ENCODE assay signal across 8 mouse cellular contexts in genomic region chr2:180119439-180120291, GRCm38 (mm10). TPM values are rescaled to one million over a fixed set of nuclear protein-coding genes. Genes with fewer than 3 reads are reported as not detected.
DNase-seq lines count a peak whose midpoint lies in the region; ATAC-seq and TF ChIP-seq lines count a peak whose summit lies in the region.

No protein-coding gene starts in this region.

- no peaks in the 10 kb centered on the region for H3K27me3 ChIP-seq in kidney, embryonic 14.5 days (ENCODE audit: control insufficient read depth, insufficient read depth, low read length)
- H3K27me3 ChIP-seq in G1E (ENCODE audit: insufficient read depth, low read length): peaks cover 33% of the 10 kb centered on the region
- no peaks in the 10 kb centered on the region for H3K27me3 ChIP-seq in embryonic facial prominence, embryonic 14.5 days (replicated peaks; ENCODE audit: control insufficient read depth, insufficient read depth, low read length)
- H3K27me3 ChIP-seq in midbrain, embryonic 10.5 days (ENCODE audit: low read depth, poor library complexity, severe bottlenecking): no peaks in the 10 kb centered on the region; the same call in 1 of the 2 replicates

- no peaks in the 10 kb centered on the region; the same call in 1 of the 2 replicates for H3K36me3 ChIP-seq in kidney, embryonic 14.5 days (ENCODE audit: control insufficient read depth, insufficient read depth, low read length)
- peaks cover 25% of the 10 kb centered on the region for H3K36me3 ChIP-seq in G1E (replicated peaks)
- no peaks in the 10 kb centered on the region for H3K36me3 ChIP-seq in embryonic facial prominence, embryonic 14.5 days (ENCODE audit: control insufficient read depth, insufficient read depth, low read length)
- peaks cover 13% of the 10 kb centered on the region for H3K36me3 ChIP-seq in midbrain, embryonic 10.5 days

- 2% methylated on average over 49 of the region's 68 CpGs for WGBS in kidney, embryonic 14.5 days
- 1% methylated on average over 31 of the region's 68 CpGs for whole genome bisulfite sequencing in embryonic facial prominence, embryonic 14.5 days
- 1% methylated on average over 68 of the region's 68 CpGs for WGBS in midbrain, embryonic 10.5 days

- peaks cover 16% of the 10 kb centered on the region for H3K4me1 ChIP-seq in kidney, embryonic 14.5 days (ENCODE audit: control insufficient read depth, insufficient read depth, low read length)
- peaks cover 51% of the 10 kb centered on the region for H3K4me1 ChIP-seq in G1E (ENCODE audit: insufficient read depth, low read depth, low read length)
- H3K4me1 ChIP-seq in embryonic facial prominence, embryonic 14.5 days (ENCODE audit: control insufficient read depth, insufficient read depth, low read length): peaks cover 9% of the 10 kb centered on the region; the same call in 1 of the 2 replicates
- peaks cover 56% of the 10 kb centered on the region for H3K4me1 ChIP-seq in midbrain, embryonic 10.5 days

- H3K4me2 ChIP-seq in kidney, embryonic 14.5 days (replicated peaks; ENCODE audit: low read depth, low read length): peak overlapping the region; percentile 62
- peak overlapping the region; percentile 74 for H3K4me2 ChIP-seq in embryonic facial prominence, embryonic 14.5 days (ENCODE audit: low read depth, low read length)

- peaks cover 4% of the 10 kb centered on the region; the same call in 1 of the 2 replicates for H3K9me3 ChIP-seq in kidney, embryonic 14.5 days (ENCODE audit: control insufficient read depth, low read length)
- H3K9me3 ChIP-seq in G1E (replicated peaks): no peaks in the 10 kb centered on the region
- H3K9me3 ChIP-seq in embryonic facial prominence, embryonic 14.5 days (ENCODE audit: control insufficient read depth, low read length): peaks cover 3% of the 10 kb centered on the region; the same call in 1 of the 2 replicates
- no peaks in the 10 kb centered on the region for H3K9me3 ChIP-seq in midbrain, embryonic 10.5 days (replicated peaks)

- H3K4me3 ChIP-seq in kidney, embryonic 14.5 days (ENCODE audit: low read length): peak overlapping the region; percentile 84
- H3K4me3 ChIP-seq in G1E (ENCODE audit: low read depth, low read length): peak overlapping the region; percentile 90
- H3K4me3 ChIP-seq in embryonic facial prominence, embryonic 14.5 days (ENCODE audit: low read depth, low read length): peak overlapping the region; percentile 78
- peak overlapping the region; percentile 96 for H3K4me3 ChIP-seq in midbrain, embryonic 10.5 days

- no peak for DNase-seq in kidney, adult 8-10 months
- peak; percentile 55 for DNase-seq in G1E (ENCODE audit: low spot score)
- peak; percentile 47 for DNase-seq in embryonic facial prominence, embryonic 14.5 days (ENCODE audit: low spot score)
- no peak for DNase-seq in midbrain, embryonic 10.5 days (ENCODE audit: low spot score)
- no peak for DNase-seq in right cerebral cortex, adult 2 months (ENCODE audit: low spot score in 2 of 2)
- no peak for DNase-seq in layer of hippocampus, postnatal 14 days (ENCODE audit: low spot score in 2 of 2)

- H3K27ac ChIP-seq in kidney, embryonic 14.5 days (ENCODE audit: low read depth, low read length): peak overlapping the region; percentile 1; the same call in 1 of the 2 replicates
- peak overlapping the region; percentile 24 for H3K27ac ChIP-seq in embryonic facial prominence, embryonic 14.5 days (replicated peaks; ENCODE audit: low read depth, low read length)
- peak overlapping the region; percentile 93 for H3K27ac ChIP-seq in midbrain, embryonic 10.5 days (replicated peaks)

- peak; percentile 28 for ATAC-seq in kidney, embryonic 14.5 days (ENCODE audit: low FRiP score, low TSS enrichment)
- ATAC-seq in G1E (ENCODE audit: extremely low read depth, insufficient number of reproducible peaks, low FRiP score, poor library complexity, severe bottlenecking): no peak
- peak; percentile 31 for ATAC-seq in embryonic facial prominence, embryonic 14.5 days (ENCODE audit: low read depth)
- ATAC-seq in inflammation-experienced regulatory T-cells, adult 6 months: peak; percentile 7

- TF ChIP-seq CTCF in G1E (IDR thresholded peaks at IDR 0.05; ENCODE audit: low read depth, low read length): no peak

- H3K9ac ChIP-seq in kidney, embryonic 14.5 days (ENCODE audit: low read depth, low read length): peak overlapping the region; percentile 81
- peak overlapping the region; percentile 82 for H3K9ac ChIP-seq in embryonic facial prominence, embryonic 14.5 days (ENCODE audit: low read depth, low read length)

RNA-seq across cellular contexts. Expression of gene Osbpl2, which starts 0.6 kb away (rescaled TPM):
- polyA plus RNA-seq in kidney, embryonic 14.5 days (2014; fragmentation: Nextera tagmentation; extraction: Ambion mirVana): 18.4 and 34.4 TPM in 2 replicates
- total RNA-seq in G1E (2014; fragmentation: Nextera tagmentation): 20.9 and 25.6 TPM in 2 replicates
- total RNA-seq in G1E (2017): 24.5 and 25.0 TPM in 2 replicates
- 16.3 and 22.0 TPM in 2 replicates for polyA plus RNA-seq in G1E (2012)
- 37.4 and 41.5 TPM in 2 replicates for polyA plus RNA-seq in embryonic facial prominence, embryonic 14.5 days (2014; fragmentation: Nextera tagmentation; extraction: Ambion mirVana)
- polyA plus RNA-seq in inflammation-experienced regulatory T-cells, adult 6 months (2017; shearing (Covaris generic)): 10 to 100 TPM; 20.2 to 23.7 (median 21.9) TPM
- polyA plus RNA-seq in midbrain, embryonic 10.5 days (2016; fragmentation: Nextera tagmentation; extraction: Ambion mirVana): 30.5 and 43.3 TPM in 2 replicates
- total RNA-seq in layer of hippocampus, postnatal 14 days (2021): 10 to 100 TPM; 52.0 to 53.5 TPM

RNA-seq across cellular contexts. Expression of gene Hrh3, which starts 15.4 kb away (rescaled TPM):
- not detected in 2 replicates for polyA plus RNA-seq in kidney, embryonic 14.5 days (2014; fragmentation: Nextera tagmentation; extraction: Ambion mirVana)
- total RNA-seq in G1E (2014; fragmentation: Nextera tagmentation) (not detected in 2 replicates), G1E (2017) (0.11 TPM in 1 of 2 replicates, not detected in the other)
- not detected in 2 replicates for polyA plus RNA-seq in G1E (2012)
- polyA plus RNA-seq in embryonic facial prominence, embryonic 14.5 days (2014; fragmentation: Nextera tagmentation; extraction: Ambion mirVana): 0.11 and 0.14 TPM in 2 replicates
- not detected for polyA plus RNA-seq in inflammation-experienced regulatory T-cells, adult 6 months (2017; shearing (Covaris generic))
- polyA plus RNA-seq in midbrain, embryonic 10.5 days (2016; fragmentation: Nextera tagmentation; extraction: Ambion mirVana): 1.2 and 2.7 TPM in 2 replicates
- 10 to 100 TPM; 24.8 to 33.6 TPM for total RNA-seq in layer of hippocampus, postnatal 14 days (2021)

RNA-seq across cellular contexts. Expression of gene Mtg2, which starts 49.3 kb away (rescaled TPM):
- polyA plus RNA-seq in kidney, embryonic 14.5 days (2014; fragmentation: Nextera tagmentation; extraction: Ambion mirVana): 24.6 and 28.6 TPM in 2 replicates
- total RNA-seq in G1E (2014; fragmentation: Nextera tagmentation) (11.0 and 12.3 TPM in 2 replicates), G1E (2017) (21.7 and 24.8 TPM in 2 replicates)
- polyA plus RNA-seq in G1E (2012): 12.9 and 14.8 TPM in 2 replicates
- polyA plus RNA-seq in embryonic facial prominence, embryonic 14.5 days (2014; fragmentation: Nextera tagmentation; extraction: Ambion mirVana): 19.8 and 24.5 TPM in 2 replicates
- 10 to 100 TPM; 28.5 to 51.3 (median 40.1) TPM for polyA plus RNA-seq in inflammation-experienced regulatory T-cells, adult 6 months (2017; shearing (Covaris generic))
- polyA plus RNA-seq in midbrain, embryonic 10.5 days (2016; fragmentation: Nextera tagmentation; extraction: Ambion mirVana): 33.2 and 37.9 TPM in 2 replicates
- 10 to 100 TPM; 15.7 to 16.3 TPM for total RNA-seq in layer of hippocampus, postnatal 14 days (2021)

RNA-seq across cellular contexts. Expression of gene Adrm1, which starts 51.6 kb away (rescaled TPM):
- polyA plus RNA-seq in kidney, embryonic 14.5 days (2014; fragmentation: Nextera tagmentation; extraction: Ambion mirVana): 159 and 160 TPM in 2 replicates
- total RNA-seq in G1E (2014; fragmentation: Nextera tagmentation): 140 and 155 TPM in 2 replicates
- 66.4 and 74.4 TPM in 2 replicates for total RNA-seq in G1E (2017)
- polyA plus RNA-seq in G1E (2012): 554 and 822 TPM in 2 replicates
- 130 and 142 TPM in 2 replicates for polyA plus RNA-seq in embryonic facial prominence, embryonic 14.5 days (2014; fragmentation: Nextera tagmentation; extraction: Ambion mirVana)
- 100 to 1,000 TPM in 1 of 3 experiments, 10 to 100 TPM in 2; 85.6 to 103 (median 86.1) TPM for polyA plus RNA-seq in inflammation-experienced regulatory T-cells, adult 6 months (2017; shearing (Covaris generic))
- polyA plus RNA-seq in midbrain, embryonic 10.5 days (2016; fragmentation: Nextera tagmentation; extraction: Ambion mirVana): 270 and 277 TPM in 2 replicates
- 100 to 1,000 TPM in 1 of 2 experiments, 10 to 100 TPM in 1; 98.4 to 104 TPM for total RNA-seq in layer of hippocampus, postnatal 14 days (2021)

Comparison
In these comparisons a context has a peak if more than half of its experiments do, and no peak if none do; other contexts are left out.
1. H3K27ac ChIP-seq: peak in every context shown above with its lines; median percentile 93 in midbrain, embryonic 10.5 days; 24 in embryonic facial prominence, embryonic 14.5 days; 1 in kidney, embryonic 14.5 days.
2. DNase-seq: peak in G1E (single experiment) and embryonic facial prominence, embryonic 14.5 days (single experiment); none in kidney, adult 8-10 months (0 of 2), midbrain, embryonic 10.5 days (single experiment), right cerebral cortex, adult 2 months (0 of 2) and layer of hippocampus, postnatal 14 days (0 of 2).
3. Peak in every context shown above with its lines, with median percentiles within 50 percentile points of each other: H3K4me3 ChIP-seq.